Mouse (Mus musculus): ENCODE data around the gene Prr11. TPM values are rescaled to one million over a fixed set of nuclear protein-coding genes. Genes with fewer than 3 reads are reported as not detected.

Prr11 gene
- polyA plus RNA-seq (2016; fragmentation: Nextera tagmentation; extraction: Ambion mirVana), result 14.7 and 15.7 TPM in 2 replicates

DNA sequence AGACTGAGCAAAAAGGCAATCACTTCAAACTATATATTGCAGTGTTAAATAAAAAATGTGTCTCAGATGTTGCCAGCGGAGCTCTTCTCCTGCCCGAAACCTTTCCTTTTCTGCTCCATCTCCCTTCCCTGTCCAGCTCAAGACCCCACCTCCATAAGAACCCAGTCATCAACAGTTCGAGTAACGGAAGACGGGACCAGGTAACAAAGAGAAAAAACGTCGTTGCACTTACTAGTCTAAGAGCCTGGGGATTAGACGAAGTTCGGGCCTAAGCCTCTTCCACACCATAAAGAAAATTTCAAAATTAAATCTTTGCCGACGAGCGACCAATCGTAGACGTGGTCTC is at the start of gene Prr11:
Prr11 (minus strand) TSS at position 300 of the 346 bp plus-strand sequence.
- H3K36me3 ChIP-seq, result peaks cover 53% of the 10 kb centered on the region
- H3K4me1 ChIP-seq, result peaks cover 17% of the 10 kb centered on the region
- H3K9me3 ChIP-seq (replicated peaks), result no peaks in the 10 kb centered on the region
- peak within 1 kb of the TSS; percentile 100 for H3K27ac ChIP-seq
- peak within 1 kb of the TSS; percentile 98 for H3K4me3 ChIP-seq
- no peak for DNase-seq (ENCODE audit: low spot score)
- no peaks in the 10 kb centered on the region for H3K27me3 ChIP-seq (ENCODE audit: low read depth, poor library complexity, severe bottlenecking)
- under 1% methylated on average over 14 of the region's 14 CpGs for WGBS

GRCm38 (mm10) chr11:87158012-87158411 is 49.5 kb upstream of the Prr11 start:
- Histone ChIP-seq H3K27me3 (ENCODE audit: low read depth, poor library complexity, severe bottlenecking) (no peaks in the 10 kb centered on the region), H3K4me3 (no peak overlapping the region), H3K4me1 (no peaks in the 10 kb centered on the region), H3K36me3 (peaks cover 69% of the 10 kb centered on the region), H3K9me3 (replicated peaks) (no peaks in the 10 kb centered on the region), H3K27ac (no peak overlapping the region)
- no peak for DNase-seq (ENCODE audit: low spot score)
- WGBS, result 91% methylated on average over 2 of the region's 2 CpGs

- peaks cover 57% of the 10 kb centered on the region for H3K36me3 ChIP-seq
- no peak for DNase-seq (ENCODE audit: low spot score)
Observed at GRCm38 (mm10) chr11:87136233-87136632, 27.7 kb upstream of the Prr11 start.

DNA sequence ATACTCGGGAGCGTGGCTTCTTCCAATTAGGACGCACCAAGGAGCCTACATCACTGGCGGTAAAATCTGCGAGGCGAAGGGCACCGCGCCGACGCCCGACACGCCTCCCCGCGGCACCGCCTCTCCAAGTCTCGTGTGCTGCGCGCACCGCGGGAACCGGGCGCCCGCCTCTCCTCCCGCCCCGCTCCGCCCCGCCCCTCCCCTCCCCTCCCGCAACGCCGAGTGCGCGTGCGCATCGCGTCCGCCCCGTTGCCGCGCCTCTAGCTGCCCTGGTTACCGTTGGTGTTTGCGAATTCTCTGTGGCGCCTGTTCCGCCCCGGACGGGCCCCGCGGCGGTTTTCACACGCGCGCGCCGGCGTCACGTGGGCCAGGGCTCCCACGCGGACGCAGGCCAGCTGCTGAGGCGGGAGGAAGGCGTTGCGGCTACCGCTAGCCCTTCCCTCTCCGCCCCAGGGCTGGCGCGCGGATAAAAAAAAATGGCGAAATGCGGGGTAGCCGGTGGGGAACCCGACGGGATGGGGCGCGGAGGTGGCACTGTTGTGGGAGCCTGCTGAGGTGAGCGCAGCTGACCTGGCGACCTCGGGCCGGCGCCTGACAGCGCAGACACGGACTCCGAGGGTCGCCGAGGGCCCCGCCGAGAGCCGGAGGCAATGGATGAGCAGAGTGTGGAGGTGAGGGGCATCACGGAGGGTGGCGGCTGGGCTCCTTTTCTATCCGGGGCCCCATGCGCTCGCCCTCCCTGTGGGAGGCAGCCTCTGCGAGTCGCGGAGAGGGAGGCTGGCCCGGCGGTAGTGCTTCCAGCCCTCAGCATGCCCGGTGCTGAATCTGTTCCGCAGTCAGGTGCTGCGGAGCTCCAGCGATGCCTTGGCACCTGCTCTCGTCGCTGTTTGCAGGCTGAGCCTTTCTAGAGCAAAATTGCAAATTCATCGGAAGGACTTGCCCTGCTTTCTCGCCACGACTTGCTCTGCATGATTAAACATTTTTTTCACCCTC is 18.6 kb upstream of the Prr11 start, which contains the start of gene Trim37:
Trim37 (plus strand) TSS at position 254 of the 993 bp plus-strand sequence.
- H3K36me3 ChIP-seq, result peaks cover 40% of the 10 kb centered on the region
- peaks cover 25% of the 10 kb centered on the region for H3K4me1 ChIP-seq
- DNase-seq (ENCODE audit: low spot score), result peak; percentile 96
- no peaks in the 10 kb centered on the region for H3K27me3 ChIP-seq (ENCODE audit: low read depth, poor library complexity, severe bottlenecking)
- peak within 1 kb of the TSS; percentile 93 for H3K27ac ChIP-seq
- under 1% methylated on average over 101 of the region's 105 CpGs for WGBS
- no peaks in the 10 kb centered on the region for H3K9me3 ChIP-seq (replicated peaks)
- H3K4me3 ChIP-seq, result peak within 1 kb of the TSS; percentile 91

More at GRCm38 (mm10) chr11:87136233-87136632, 27.7 kb upstream of the Prr11 start:
- 93% methylated on average over 4 of the region's 4 CpGs for WGBS
- Histone ChIP-seq H3K4me3 (no peak overlapping the region), H3K4me1 (no peaks in the 10 kb centered on the region), H3K27me3 (ENCODE audit: low read depth, poor library complexity, severe bottlenecking) (no peaks in the 10 kb centered on the region), H3K27ac (no peak overlapping the region), H3K9me3 (replicated peaks) (no peaks in the 10 kb centered on the region)

GRCm38 (mm10) chr11:87126281-87126823 is 17.8 kb upstream of the Prr11 start:
- DNase-seq (ENCODE audit: low spot score), result no peak
- Histone ChIP-seq H3K27me3 (ENCODE audit: low read depth, poor library complexity, severe bottlenecking) (no peaks in the 10 kb centered on the region), H3K27ac (peak overlapping the region; percentile 93), H3K9me3 (replicated peaks) (no peaks in the 10 kb centered on the region), H3K36me3 (peaks cover 44% of the 10 kb centered on the region), H3K4me1 (peaks cover 25% of the 10 kb centered on the region), H3K4me3 (peak overlapping the region; percentile 91)
- under 1% methylated on average over 12 of the region's 12 CpGs for WGBS

- Histone ChIP-seq H3K4me1 (peaks cover 25% of the 10 kb centered on the region), H3K27ac (peak overlapping the region; percentile 93; the same call in 1 of the 2 replicates), H3K9me3 (replicated peaks) (no peaks in the 10 kb centered on the region), H3K4me3 (peak overlapping the region; percentile 91), H3K36me3 (peaks cover 48% of the 10 kb centered on the region), H3K27me3 (ENCODE audit: low read depth, poor library complexity, severe bottlenecking) (no peaks in the 10 kb centered on the region)
- 59% methylated on average over 4 of the region's 4 CpGs for WGBS
- DNase-seq (ENCODE audit: low spot score), result no peak
Observed at GRCm38 (mm10) chr11:87125562-87125961, 17.1 kb upstream of the Prr11 start.

GRCm38 (mm10) chr11:87121864-87122263 is 13.4 kb upstream of the Prr11 start:
- Histone ChIP-seq H3K36me3 (peaks cover 75% of the 10 kb centered on the region), H3K4me3 (no peak overlapping the region), H3K27me3 (ENCODE audit: low read depth, poor library complexity, severe bottlenecking) (no peaks in the 10 kb centered on the region), H3K4me1 (peaks cover 7% of the 10 kb centered on the region), H3K27ac (no peak overlapping the region), H3K9me3 (replicated peaks) (no peaks in the 10 kb centered on the region)
- no peak for DNase-seq (ENCODE audit: low spot score)
- 93% methylated on average over 8 of the region's 8 CpGs for WGBS

- H3K27ac ChIP-seq, result peak overlapping the region; percentile 100
- WGBS, result 16% methylated on average over 9 of the region's 9 CpGs
- H3K36me3 ChIP-seq, result peaks cover 53% of the 10 kb centered on the region
- no peaks in the 10 kb centered on the region for H3K9me3 ChIP-seq (replicated peaks)
- H3K4me1 ChIP-seq, result peaks cover 17% of the 10 kb centered on the region
- H3K4me3 ChIP-seq, result peak overlapping the region; percentile 98
- no peaks in the 10 kb centered on the region for H3K27me3 ChIP-seq (ENCODE audit: low read depth, poor library complexity, severe bottlenecking)
- DNase-seq (ENCODE audit: low spot score), result no peak
Observed at GRCm38 (mm10) chr11:87110172-87110909, 1.8 kb upstream of the Prr11 start.

DNA sequence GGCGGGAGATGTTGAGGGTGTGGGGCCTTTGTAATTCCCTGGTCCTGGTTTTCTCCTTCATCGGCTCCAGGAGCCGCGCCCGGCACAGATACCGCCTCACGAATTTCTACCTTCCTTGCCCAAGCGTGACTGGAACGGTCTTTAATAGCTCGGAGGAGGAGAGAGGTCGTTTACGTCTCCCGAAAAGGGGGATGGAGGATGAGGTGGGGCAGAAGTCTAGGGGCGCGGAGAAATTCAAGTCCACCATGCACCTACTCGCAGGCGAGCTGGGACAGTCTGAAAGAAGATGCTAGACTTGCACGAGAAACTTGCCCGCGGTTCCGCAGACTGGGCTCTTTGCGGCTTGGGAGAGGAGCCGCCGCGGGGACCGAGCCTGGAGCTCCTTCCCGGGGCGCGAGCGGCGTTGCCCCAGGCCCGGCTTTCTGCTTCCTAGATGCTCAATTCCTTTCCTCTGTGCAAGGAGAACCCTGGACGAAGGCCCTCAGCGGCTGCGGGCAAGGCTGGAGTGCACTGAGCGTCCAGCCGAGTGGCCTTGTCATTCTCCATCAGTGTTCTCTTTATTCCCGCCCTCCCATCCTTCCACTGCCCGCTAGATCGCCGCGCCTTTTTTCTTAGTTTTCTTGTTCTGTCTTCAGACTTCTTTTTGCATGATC is 1.1 kb upstream of the Prr11 start:
- under 1% methylated on average over 42 of the region's 42 CpGs for WGBS
- Histone ChIP-seq H3K4me3 (peak overlapping the region; percentile 98), H3K27ac (peak overlapping the region; percentile 100), H3K27me3 (ENCODE audit: low read depth, poor library complexity, severe bottlenecking) (no peaks in the 10 kb centered on the region), H3K36me3 (peaks cover 53% of the 10 kb centered on the region), H3K4me1 (peaks cover 17% of the 10 kb centered on the region), H3K9me3 (replicated peaks) (no peaks in the 10 kb centered on the region)
- DNase-seq (ENCODE audit: low spot score), result peak; percentile 77

DNA sequence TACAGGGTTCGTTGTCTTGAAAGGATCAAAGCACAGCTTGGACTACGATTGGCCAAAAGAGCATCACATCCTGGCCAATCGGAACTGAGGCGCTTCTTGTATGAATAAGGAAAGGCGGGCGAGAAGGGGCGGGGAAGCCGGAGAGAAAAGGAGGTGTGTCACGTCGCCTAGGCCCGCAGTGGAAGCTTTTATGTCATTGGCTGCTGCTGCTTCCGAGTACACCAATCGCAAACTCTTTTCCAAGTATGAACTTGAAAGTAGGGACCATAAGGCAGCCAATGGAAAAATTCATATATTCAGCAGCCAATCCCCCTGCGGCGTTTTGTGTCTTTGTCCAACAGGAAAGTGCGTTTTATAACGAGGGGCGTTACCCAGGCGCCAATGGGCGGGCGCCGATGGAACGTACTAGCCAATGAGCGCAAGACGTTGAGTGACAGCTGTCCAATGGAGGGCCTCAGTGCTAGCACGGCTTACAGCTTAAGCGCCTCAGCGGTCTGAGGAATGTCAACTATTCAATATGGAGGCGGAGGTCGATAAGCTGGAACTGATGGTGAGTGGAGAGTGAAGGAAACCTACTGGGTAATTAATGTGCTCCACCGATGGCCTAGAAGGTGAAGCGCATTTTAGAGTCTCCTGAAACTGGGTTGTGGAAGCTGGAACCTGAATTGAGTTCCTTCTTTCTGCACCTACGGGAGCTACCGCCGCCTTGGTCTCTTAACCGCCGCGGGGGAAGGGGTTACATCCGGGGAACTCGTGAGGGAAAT is 429 bp upstream of the Prr11 start, which contains the start of gene Ska2:
Ska2 (plus strand) TSS at position 480 of the 764 bp plus-strand sequence.
- H3K4me1 ChIP-seq, result peaks cover 17% of the 10 kb centered on the region
- peaks cover 53% of the 10 kb centered on the region for H3K36me3 ChIP-seq
- no peaks in the 10 kb centered on the region for H3K9me3 ChIP-seq (replicated peaks)
- no peaks in the 10 kb centered on the region for H3K27me3 ChIP-seq (ENCODE audit: low read depth, poor library complexity, severe bottlenecking)
- peak within 1 kb of the TSS; percentile 98 for H3K4me3 ChIP-seq
- H3K27ac ChIP-seq, result peak within 1 kb of the TSS; percentile 100
- under 1% methylated on average over 40 of the region's 40 CpGs for WGBS
- DNase-seq (ENCODE audit: low spot score), result peak; percentile 94

DNA sequence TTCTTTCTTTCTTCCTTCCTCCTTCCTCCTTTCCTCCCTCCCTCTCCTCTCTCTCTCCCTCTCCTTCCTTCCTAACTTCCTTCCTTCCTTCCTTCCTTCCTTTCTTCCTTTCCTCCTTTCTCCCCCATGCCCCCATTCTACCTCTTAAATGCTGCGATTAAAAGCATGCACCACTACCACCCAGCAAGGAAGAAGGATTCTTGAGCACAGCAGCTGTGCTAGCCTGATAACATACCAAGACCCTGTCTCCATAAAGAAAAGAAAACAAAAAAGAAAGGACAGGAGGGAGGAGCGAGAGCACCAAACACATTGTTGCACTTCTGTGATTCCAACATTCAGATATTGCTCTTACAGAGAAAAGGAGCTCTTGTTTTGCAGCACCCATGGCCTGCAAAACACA is 21.4 kb downstream of the Prr11 start:
- Histone ChIP-seq H3K36me3 (peaks cover 70% of the 10 kb centered on the region), H3K9me3 (replicated peaks) (no peaks in the 10 kb centered on the region), H3K4me1 (peaks cover 28% of the 10 kb centered on the region), H3K27me3 (ENCODE audit: low read depth, poor library complexity, severe bottlenecking) (no peaks in the 10 kb centered on the region), H3K4me3 (peak overlapping the region; percentile 95), H3K27ac (peak overlapping the region; percentile 89)
- WGBS, result 68% methylated on average over 2 of the region's 2 CpGs
- no peak for DNase-seq (ENCODE audit: low spot score)

Measured in limb, embryonic 10.5 days (tissue).